In genomic region chr2:27389272-27390162, GRCm38 (mm10) we compare ENCODE assay signal across 10 mouse cellular contexts. TPM values are rescaled to one million over a fixed set of nuclear protein-coding genes. Genes with fewer than 3 reads are reported as not detected.
DNase-seq lines count a peak whose midpoint lies in the region; ATAC-seq and TF ChIP-seq lines count a peak whose summit lies in the region.
"Had no signal": no experiment of that assay in that cellular context is flagged by ENCODE, and none has a peak within 500 bp of the region (broad histone marks: within the 10 kb centered on the region; RNA-seq: fewer than 3 reads in every experiment).

No protein-coding gene starts in this region.

- H3K4me3 ChIP-seq in kidney, postnatal 0 days (replicated peaks; ENCODE audit: low read depth, low read length): no peak overlapping the region
- no peak overlapping the region for H3K4me3 ChIP-seq in limb, embryonic 10.5 days

- no peaks in the 10 kb centered on the region for H3K27me3 ChIP-seq in kidney, postnatal 0 days (ENCODE audit: insufficient read depth, low read length)
- H3K27me3 ChIP-seq in limb, embryonic 10.5 days (ENCODE audit: low read depth, poor library complexity, severe bottlenecking): no peaks in the 10 kb centered on the region

- WGBS in kidney, postnatal 0 days: 37% methylated on average over 14 of the region's 14 CpGs
- WGBS in limb, embryonic 10.5 days: 61% methylated on average over 14 of the region's 14 CpGs

- no peak for ATAC-seq in kidney, postnatal 0 days (replicated peaks; ENCODE audit: low FRiP score, low read depth)
- ATAC-seq in megakaryocyte-erythroid progenitor cell, adult 5-6 weeks (replicated peaks; ENCODE audit: low FRiP score, low TSS enrichment, poor library complexity, severe bottlenecking): peak; percentile 67
- no peak for ATAC-seq in erythroid progenitor cell, adult 5-6 weeks (replicated peaks; ENCODE audit: low FRiP score, poor library complexity, severe bottlenecking)

- no peak overlapping the region for H3K9ac ChIP-seq in kidney, postnatal 0 days (ENCODE audit: low read depth, low read length)

- H3K27ac ChIP-seq in kidney, postnatal 0 days: 0 out of 2 replicates have a peak overlapping the region, but pooled peaks have one; percentile 42
- peak overlapping the region; percentile 56; the same call in 1 of the 2 replicates for H3K27ac ChIP-seq in limb, embryonic 10.5 days

- no peaks in the 10 kb centered on the region for H3K9me3 ChIP-seq in kidney, postnatal 0 days (replicated peaks; ENCODE audit: low read length)
- H3K9me3 ChIP-seq in limb, embryonic 10.5 days (replicated peaks): no peaks in the 10 kb centered on the region

- no peak for TF ChIP-seq CTCF in kidney, postnatal 0 days (IDR thresholded peaks at IDR 0.05; ENCODE audit: low read depth)

- no peak overlapping the region for H3K4me2 ChIP-seq in kidney, postnatal 0 days (ENCODE audit: low read length)

- 0 out of 2 replicates have a peak, but pooled peaks cover 3% of the 10 kb centered on the region for H3K36me3 ChIP-seq in kidney, postnatal 0 days (ENCODE audit: insufficient read depth, low read length)
- H3K36me3 ChIP-seq in limb, embryonic 10.5 days: peaks cover 27% of the 10 kb centered on the region

- H3K4me1 ChIP-seq in kidney, postnatal 0 days (replicated peaks; ENCODE audit: insufficient read depth, low read length): peaks cover 20% of the 10 kb centered on the region
- H3K4me1 ChIP-seq in limb, embryonic 10.5 days: peaks cover 59% of the 10 kb centered on the region

- DNase-seq in kidney, postnatal 0 days (ENCODE audit: low spot score): peak; percentile 66
- DNase-seq in kidney, adult 9 months: no peak
- peak; percentile 16 for DNase-seq in c-Kit-positive CD71-positive TER-119-positive erythroid progenitor cells, embryonic 14.5 days (ENCODE audit: low spot score)
- no peak for DNase-seq in limb, embryonic 10.5 days (ENCODE audit: low spot score)
- DNase-seq in left cerebral cortex, postnatal 4 days: no peak
- DNase-seq in Muller cell, postnatal 12 days (ENCODE audit: inconsistent ontology term): no peak
- DNase-seq: adrenal gland, postnatal 14 days; heart, postnatal 10 days had no signal

- intact Hi-C loops in left cerebral cortex, postnatal 4 days (cut with DNase I): no loop called here

RNA-seq across cellular contexts. Expression of gene Vav2, which starts 37.3 kb away (rescaled TPM):
- polyA plus RNA-seq in kidney, postnatal 0 days (2015; fragmentation: Nextera tagmentation; extraction: Ambion mirVana): 4.7 and 5.6 TPM in 2 replicates
- 9.2 and 9.6 TPM in 2 replicates for polyA plus RNA-seq in limb, embryonic 10.5 days (2016; fragmentation: Nextera tagmentation; extraction: Ambion mirVana)
- 9.0 and 15.9 TPM in 2 replicates for total RNA-seq in megakaryocyte-erythroid progenitor cell, adult 5-6 weeks (2014; fragmentation: Nextera tagmentation)
- 5.0 and 7.5 TPM in 2 replicates for total RNA-seq in megakaryocyte-erythroid progenitor cell, adult 5-6 weeks (2017)
- 10 to 100 TPM; 59.2 to 60.4 TPM for total RNA-seq in left cerebral cortex, postnatal 4 days (2021)
- 1.7 and 3.6 TPM in 2 replicates for total RNA-seq in erythroid progenitor cell, adult 5-6 weeks (2015; ENCODE audit: low replicate concordance)
- 2.2 and 10.7 TPM in 2 replicates for total RNA-seq in erythroid progenitor cell, adult 5-6 weeks (2017; ENCODE audit: low replicate concordance)

RNA-seq across cellular contexts. Expression of gene Brd3os, which starts 52.6 kb away (rescaled TPM):
- 10.2 TPM in 2 replicates for polyA plus RNA-seq in kidney, postnatal 0 days (2015; fragmentation: Nextera tagmentation; extraction: Ambion mirVana)
- polyA plus RNA-seq in limb, embryonic 10.5 days (2016; fragmentation: Nextera tagmentation; extraction: Ambion mirVana): 5.2 and 7.6 TPM in 2 replicates
- total RNA-seq in megakaryocyte-erythroid progenitor cell, adult 5-6 weeks (2014; fragmentation: Nextera tagmentation): not detected in 2 replicates
- 0.52 TPM in 1 of 2 replicates, not detected in the other for total RNA-seq in megakaryocyte-erythroid progenitor cell, adult 5-6 weeks (2017)
- total RNA-seq in left cerebral cortex, postnatal 4 days (2021): 10 to 100 TPM; 23.6 to 27.2 TPM
- total RNA-seq in erythroid progenitor cell, adult 5-6 weeks (2015; ENCODE audit: low replicate concordance): not detected in 2 replicates
- 1.2 TPM in 1 of 2 replicates, not detected in the other for total RNA-seq in erythroid progenitor cell, adult 5-6 weeks (2017; ENCODE audit: low replicate concordance)

Comparison
In these comparisons a context has a peak if more than half of its experiments do, and no peak if none do; other contexts are left out.
1. DNase-seq: peak in kidney, postnatal 0 days (single experiment) and c-Kit-positive CD71-positive TER-119-positive erythroid progenitor cells, embryonic 14.5 days (single experiment); none in kidney, adult 9 months (single experiment), limb, embryonic 10.5 days (single experiment), left cerebral cortex, postnatal 4 days (single experiment) and Muller cell, postnatal 12 days (single experiment).
2. RNA of gene Brd3os, which starts 52.6 kb away (total RNA-seq): 23.6 to 27.2 TPM in left cerebral cortex, postnatal 4 days; 0.52 TPM in megakaryocyte-erythroid progenitor cell, adult 5-6 weeks and 1.2 TPM in erythroid progenitor cell, adult 5-6 weeks; every median in the first group is over 10 times any median in the second.